Mouse (Mus musculus) erythroblast, embryonic 14.5 days (primary cell): ENCODE data around the gene Drc3.

ENCODE experiments used
- GATA1 ChIP-seq: IDR thresholded peaks from 2 replicates; pipeline ENCODE4 v1.6.1; 2012; ENCODE audit warnings: low read length, inconsistent platforms, mixed read lengths
- TAL1 ChIP-seq: IDR thresholded peaks from 3 replicates; pipeline ENCODE4 v1.6.1; 2012; ENCODE audit warnings: low read length, inconsistent platforms, mixed read lengths

DNA sequence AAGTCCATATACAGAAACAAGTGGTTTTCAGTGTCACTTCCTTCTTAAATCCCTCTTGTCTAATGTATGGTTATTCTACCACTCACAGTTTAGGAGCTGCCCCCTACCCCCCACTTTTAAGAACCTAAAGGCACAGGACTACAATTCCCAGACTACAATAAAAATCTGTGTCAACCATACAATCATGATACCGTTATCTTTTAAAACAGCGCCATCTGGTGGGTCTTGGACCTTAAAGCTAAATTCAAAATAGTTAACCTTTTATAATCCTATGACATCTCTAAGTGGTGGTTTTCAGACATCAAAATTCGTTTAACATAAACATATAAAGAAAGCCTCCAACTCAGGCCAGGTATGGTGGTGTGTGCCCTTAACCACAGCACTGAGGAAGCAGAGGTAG lies 59.0 kb downstream of the Drc3 start:
- TF ChIP-seq GATA1: no peak
- TF ChIP-seq TAL1: no peak
